Mouse (Mus musculus): ENCODE data around the gene Cdsn. TPM values are rescaled to one million over a fixed set of nuclear protein-coding genes. Genes with fewer than 3 reads are reported as not detected.

Gene Cdsn
- 0.04 and 0.15 TPM in 2 replicates for polyA plus RNA-seq (2012; ENCODE audit: low replicate concordance)

GRCm38 (mm10) chr17:35551881-35552414, at the start of gene Cdsn:
Cdsn (plus strand) TSS chr17:35552128.

GRCm38 (mm10) chr17:35505776-35506175, 46.2 kb upstream of the Cdsn start, which contains the start of gene Pou5f1:
Pou5f1 (plus strand) TSS chr17:35506018.

GRCm38 (mm10) chr17:35516652-35517500, 35.1 kb upstream of the Cdsn start, which contains the start of the genes Tcf19 and Cchcr1:
Tcf19 (minus strand) TSS chr17:35516824.
Cchcr1 (plus strand) TSS chr17:35517100.

GRCm38 (mm10) chr17:35532901-35533300, 19.0 kb upstream of the Cdsn start, which contains the start of gene Psors1c2:
Psors1c2 (plus strand) TSS chr17:35533201.

GRCm38 (mm10) chr17:35567150-35567549, 15.2 kb downstream of the Cdsn start, which contains the start of gene 2300002M23Rik:
2300002M23Rik (plus strand) TSS chr17:35567450.

GRCm38 (mm10) chr17:35601249-35601648, 49.3 kb downstream of the Cdsn start, which contains the start of gene Sfta2:
Sfta2 (plus strand) TSS chr17:35601549.

Other genes starting within 250 kb of the Cdsn start
- gene H2-Q1, start 231.7 kb upstream of the Cdsn start, polyA plus RNA-seq (2012; ENCODE audit: low replicate concordance) = 21.1 and 21.9 TPM in 2 replicates
- 3.7 and 12.2 TPM in 2 replicates for gene H2-Q2, start 209.9 kb upstream of the Cdsn start, polyA plus RNA-seq (2012; ENCODE audit: low replicate concordance)
- 331 and 730 TPM in 2 replicates for gene H2-Q4, start 172.5 kb upstream of the Cdsn start, polyA plus RNA-seq (2012; ENCODE audit: low replicate concordance)
- gene H2-Q6, start 127.3 kb upstream of the Cdsn start, polyA plus RNA-seq (2012; ENCODE audit: low replicate concordance) = 245 and 559 TPM in 2 replicates
- gene H2-Q7, start 113.0 kb upstream of the Cdsn start, polyA plus RNA-seq (2012; ENCODE audit: low replicate concordance) = 90.4 and 146 TPM in 2 replicates
- 8.2 and 27.0 TPM in 2 replicates for gene H2-Q10, start 82.0 kb upstream of the Cdsn start, polyA plus RNA-seq (2012; ENCODE audit: low replicate concordance)
- gene Pou5f1, start 46.1 kb upstream of the Cdsn start, polyA plus RNA-seq (2012; ENCODE audit: low replicate concordance) = not detected in 2 replicates
- 21.6 and 39.6 TPM in 2 replicates for gene Tcf19, start 35.3 kb upstream of the Cdsn start, polyA plus RNA-seq (2012; ENCODE audit: low replicate concordance)
- gene Cchcr1, start 35.0 kb upstream of the Cdsn start, polyA plus RNA-seq (2012; ENCODE audit: low replicate concordance) = 6.7 and 8.3 TPM in 2 replicates
- gene Psors1c2, start 18.9 kb upstream of the Cdsn start, polyA plus RNA-seq (2012; ENCODE audit: low replicate concordance) = not detected in 2 replicates
- gene 2300002M23Rik, start 15.3 kb downstream of the Cdsn start, polyA plus RNA-seq (2012; ENCODE audit: low replicate concordance) = 0.59 TPM in 1 of 2 replicates, not detected in the other
- gene Sfta2, start 49.4 kb downstream of the Cdsn start, polyA plus RNA-seq (2012; ENCODE audit: low replicate concordance) = not detected in 2 replicates
- not detected in 2 replicates for gene Gm9573, start 74.5 kb downstream of the Cdsn start, polyA plus RNA-seq (2012; ENCODE audit: low replicate concordance)
- not detected in 2 replicates for gene Mucl3, start 91.6 kb downstream of the Cdsn start, polyA plus RNA-seq (2012; ENCODE audit: low replicate concordance)
- gene Vars2, start 115.5 kb downstream of the Cdsn start, polyA plus RNA-seq (2012; ENCODE audit: low replicate concordance) = 46.5 and 99.2 TPM in 2 replicates
- 8.3 and 11.4 TPM in 2 replicates for gene Gtf2h4, start 121.6 kb downstream of the Cdsn start, polyA plus RNA-seq (2012; ENCODE audit: low replicate concordance)
- 16.9 and 62.8 TPM in 2 replicates for gene Ddr1, start 152.5 kb downstream of the Cdsn start, polyA plus RNA-seq (2012; ENCODE audit: low replicate concordance)

Data from hematopoietic multipotent progenitor cell, adult 10-12 weeks (in vitro differentiated cells).